Mouse (Mus musculus) liver, embryonic 16.5 days (tissue): ENCODE measurements around the gene Dennd6b. TPM values are rescaled to one million over a fixed set of nuclear protein-coding genes. Genes with fewer than 3 reads are reported as not detected.
A peak's percentile ranks its signal among the peaks of the same experiment; 100 is the strongest.

Experiments used
- ATAC-seq: fragments of 200-750 bp; cut with Nextera tagmentation; 2 replicates; pipeline ENCODE4 v1.8.0; 2017; ENCODE audit warnings: low read depth, mild to moderate bottlenecking, moderate number of reproducible peaks, moderate library complexity
- H3K27ac ChIP-seq: fragments of 300-500 bp; sonication (generic); 2 replicates; pipeline ENCODE4 v1.5.1; 2014; ENCODE audit warnings: mild to moderate bottlenecking, low read length
- H3K27me3 ChIP-seq: fragments of 300-500 bp; sonication (generic); 2 replicates; pipeline ENCODE4 v1.6.1; 2014; ENCODE audit warnings: low read depth, low read length, mixed read lengths; ENCODE audit not compliant: control insufficient read depth, insufficient read depth
- H3K36me3 ChIP-seq: fragments of 300-500 bp; sonication (generic); 2 replicates; pipeline ENCODE4 v1.6.1; 2014; ENCODE audit warnings: mild to moderate bottlenecking; ENCODE audit not compliant: control insufficient read depth, insufficient read depth
- H3K4me1 ChIP-seq: fragments of 300-500 bp; sonication (generic); 2 replicates; pipeline ENCODE4 v1.6.1; 2014; ENCODE audit warnings: low read depth, low read length, mixed read lengths; ENCODE audit not compliant: control insufficient read depth
- H3K4me2 ChIP-seq: fragments of 300-500 bp; sonication (generic); 2 replicates; pipeline ENCODE4 v1.6.1; 2014; ENCODE audit warnings: low read depth, low read length, mixed read lengths
- H3K4me3 ChIP-seq: fragments of 300-500 bp; sonication (generic); 2 replicates; pipeline ENCODE4 v1.5.1; 2014; ENCODE audit warnings: low read depth, mild to moderate bottlenecking, low read length
- H3K9ac ChIP-seq: fragments of 300-500 bp; sonication (generic); 2 replicates; pipeline ENCODE4 v1.6.1; 2014; ENCODE audit warnings: low read depth, low read length
- H3K9me3 ChIP-seq: fragments of 300-500 bp; sonication (generic); replicated peaks from 2 replicates; pipeline ENCODE4 v1.6.1; 2016; ENCODE audit warnings: low read length; ENCODE audit not compliant: control insufficient read depth
- WGBS: fragments of 180-500 bp; shearing (Covaris S2); extraction: QIAGEN DNeasy Blood & Tissue Kit; methylation state at CpG from one replicate; pipeline ENCODE4 v1.1.7; 2014; ENCODE audit not compliant: insufficient replicate concordance; 5-methylcytosine and 5-hydroxymethylcytosine counted together
- polyA plus RNA-seq: library from polyadenylated mRNA; unstranded; fragments of >200 nt; fragmentation: Nextera tagmentation; extraction: Ambion mirVana; gene quantifications from 2 replicates; pipeline ENCODE4 v1.2.1, GENCODE M21; 2015

Gene Dennd6b
- polyA plus RNA-seq, 1 experiment from 2014 or later: 3.8 TPM

DNA sequence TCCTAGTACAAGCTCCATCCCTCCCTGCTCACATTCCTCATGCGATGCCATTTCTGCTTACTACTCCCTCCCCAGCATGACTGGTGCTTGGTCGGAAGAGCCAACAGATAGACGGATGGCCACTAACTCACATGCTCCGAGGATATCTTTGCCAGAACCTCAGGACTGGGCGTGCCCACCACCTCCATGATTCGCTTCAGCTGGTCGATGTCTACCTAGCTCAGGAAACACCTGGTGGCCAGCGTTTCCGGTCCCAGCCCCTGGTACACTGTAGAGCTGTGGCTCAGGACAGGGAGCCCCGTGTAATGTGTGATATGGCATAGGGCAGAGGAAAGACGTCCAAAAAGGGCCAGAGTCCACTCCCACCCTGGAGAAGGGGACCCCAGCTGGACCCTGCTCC, 51.3 kb downstream of the Dennd6b start:
- peaks cover 90% of the 10 kb centered on the region for H3K27me3 ChIP-seq
- H3K9ac ChIP-seq: no peak overlapping the region

DNA sequence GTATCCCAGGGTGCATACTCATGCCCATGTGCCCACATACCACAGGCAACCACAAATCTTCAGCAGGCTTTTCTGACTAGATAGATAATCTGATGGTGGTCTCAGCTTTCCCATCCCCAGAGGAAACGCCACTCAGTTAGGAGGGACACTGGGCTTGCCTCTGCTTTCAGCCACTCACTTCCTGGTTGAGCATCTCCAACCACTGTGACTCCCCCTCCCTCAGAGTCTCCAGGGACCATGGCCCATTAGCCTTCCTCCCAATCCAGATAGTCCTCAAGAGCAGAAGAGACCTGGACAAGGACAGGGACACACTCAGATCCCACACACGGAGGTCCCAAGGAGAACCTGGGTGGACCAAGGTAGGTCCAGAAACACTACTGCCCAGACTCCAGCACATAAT, 53.2 kb downstream of the Dennd6b start:
- no peaks in the 10 kb centered on the region for H3K36me3 ChIP-seq
- no peak overlapping the region for H3K27ac ChIP-seq
- H3K4me1 ChIP-seq: peaks cover 2% of the 10 kb centered on the region
- H3K4me2 ChIP-seq: no peak overlapping the region
- H3K27me3 ChIP-seq: peaks cover 90% of the 10 kb centered on the region
- no peak overlapping the region for H3K9ac ChIP-seq
- no peaks in the 10 kb centered on the region for H3K9me3 ChIP-seq
- WGBS: 47% methylated on average over 2 of the region's 2 CpGs
- no peak for ATAC-seq
- no peak overlapping the region for H3K4me3 ChIP-seq

More for the DNA sequence above, 51.3 kb downstream of the Dennd6b start:
- Histone ChIP-seq H3K27ac (no peak overlapping the region), H3K4me2 (no peak overlapping the region), H3K4me1 (peaks cover 9% of the 10 kb centered on the region), H3K9me3 (no peaks in the 10 kb centered on the region), H3K36me3 (no peaks in the 10 kb centered on the region), H3K4me3 (no peak overlapping the region)
- WGBS: 42% methylated on average over 11 of the region's 11 CpGs
- ATAC-seq: no peak

DNA sequence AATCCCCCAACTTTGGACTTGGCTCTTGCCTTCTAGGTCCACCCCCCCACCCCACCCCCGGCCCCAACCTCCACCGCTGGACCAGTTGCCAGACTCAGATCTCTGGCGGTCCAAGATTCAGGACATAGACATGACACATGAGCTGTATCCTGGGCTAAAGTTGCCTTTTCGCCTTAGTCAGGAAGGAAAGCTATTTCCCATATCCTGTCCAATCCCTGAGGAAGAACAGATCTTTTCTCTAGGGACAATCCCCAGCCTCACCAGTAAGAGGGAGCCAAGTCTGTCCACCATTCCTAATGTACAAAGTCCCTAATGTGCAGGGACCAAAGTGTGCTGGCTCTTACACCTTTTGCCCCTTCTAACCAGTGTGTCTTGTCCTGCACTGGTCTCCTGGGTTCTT, 54.4 kb downstream of the Dennd6b start:
- ATAC-seq: no peak
- Histone ChIP-seq H3K9ac (no peak overlapping the region), H3K36me3 (no peaks in the 10 kb centered on the region), H3K4me3 (no peak overlapping the region), H3K4me1 (peaks cover 2% of the 10 kb centered on the region), H3K4me2 (no peak overlapping the region), H3K27me3 (peaks cover 81% of the 10 kb centered on the region), H3K9me3 (no peaks in the 10 kb centered on the region), H3K27ac (no peak overlapping the region)
- 30% methylated on average over 4 of the region's 4 CpGs for WGBS

DNA sequence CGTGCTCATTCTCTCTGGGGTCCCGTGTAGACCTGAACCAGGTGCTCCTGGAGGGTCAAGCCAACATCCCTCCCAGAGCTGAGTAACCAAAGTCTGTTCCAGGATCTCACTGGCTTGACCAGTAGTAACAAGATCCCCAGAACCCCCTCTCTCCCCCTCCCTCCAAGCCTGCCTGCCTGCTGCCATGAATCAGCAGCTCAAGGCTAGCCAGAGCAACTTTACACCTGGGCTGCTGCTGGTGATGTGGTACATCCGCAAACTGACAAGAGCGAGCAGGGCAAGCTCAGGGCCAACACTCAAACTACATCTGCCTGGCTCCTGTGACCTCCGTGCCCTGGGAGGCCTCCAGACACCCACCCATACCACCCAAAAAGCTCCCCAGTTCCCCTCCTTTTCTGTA, 54.9 kb downstream of the Dennd6b start:
- no peak overlapping the region for H3K9ac ChIP-seq
- H3K4me3 ChIP-seq: no peak overlapping the region
- no peak overlapping the region for H3K27ac ChIP-seq
- 17% methylated on average over 5 of the region's 5 CpGs for WGBS
- H3K27me3 ChIP-seq: peaks cover 80% of the 10 kb centered on the region
- H3K4me1 ChIP-seq: peaks cover 1% of the 10 kb centered on the region; the same call in 1 of the 2 replicates
- H3K4me2 ChIP-seq: no peak overlapping the region
- ATAC-seq: no peak
- no peaks in the 10 kb centered on the region for H3K9me3 ChIP-seq
- H3K36me3 ChIP-seq: no peaks in the 10 kb centered on the region

DNA sequence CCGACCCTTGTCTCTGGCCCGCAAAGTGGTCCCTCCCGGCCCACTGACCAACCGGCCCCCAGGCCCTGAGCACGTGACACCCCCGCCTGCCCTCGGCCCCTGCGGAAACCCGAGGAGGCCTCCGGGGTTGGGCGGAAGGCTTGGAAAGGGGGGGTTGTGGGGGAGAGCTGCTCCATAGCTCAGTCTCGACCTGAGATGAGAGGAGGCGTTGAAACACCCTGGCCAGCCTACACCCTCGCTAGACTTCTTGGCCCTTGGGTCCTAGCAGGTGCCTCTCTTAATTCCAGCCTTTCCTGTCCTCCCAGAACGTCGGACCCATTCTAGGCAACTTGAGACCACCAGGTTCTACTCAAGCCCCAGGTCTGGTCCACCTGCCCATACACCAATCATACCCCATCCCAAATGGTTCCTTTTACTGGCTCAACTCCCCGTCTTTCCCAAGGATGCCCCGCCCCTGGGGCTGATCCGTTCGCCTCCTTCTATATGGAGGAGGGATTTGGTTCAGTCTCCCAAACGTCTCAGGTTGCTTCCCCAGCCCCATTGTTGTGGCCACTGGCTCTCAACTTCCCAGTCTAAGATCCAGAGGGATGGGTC, 55.5 kb downstream of the Dennd6b start, which contains the start of gene Mapk12:
Mapk12 (minus strand) TSS at position 45 of the 594 bp plus-strand sequence.
- Histone ChIP-seq H3K9ac (no peak within 1 kb of the TSS), H3K27me3 (peaks cover 76% of the 10 kb centered on the region), H3K4me3 (peak within 1 kb of the TSS; percentile 42)

DNA sequence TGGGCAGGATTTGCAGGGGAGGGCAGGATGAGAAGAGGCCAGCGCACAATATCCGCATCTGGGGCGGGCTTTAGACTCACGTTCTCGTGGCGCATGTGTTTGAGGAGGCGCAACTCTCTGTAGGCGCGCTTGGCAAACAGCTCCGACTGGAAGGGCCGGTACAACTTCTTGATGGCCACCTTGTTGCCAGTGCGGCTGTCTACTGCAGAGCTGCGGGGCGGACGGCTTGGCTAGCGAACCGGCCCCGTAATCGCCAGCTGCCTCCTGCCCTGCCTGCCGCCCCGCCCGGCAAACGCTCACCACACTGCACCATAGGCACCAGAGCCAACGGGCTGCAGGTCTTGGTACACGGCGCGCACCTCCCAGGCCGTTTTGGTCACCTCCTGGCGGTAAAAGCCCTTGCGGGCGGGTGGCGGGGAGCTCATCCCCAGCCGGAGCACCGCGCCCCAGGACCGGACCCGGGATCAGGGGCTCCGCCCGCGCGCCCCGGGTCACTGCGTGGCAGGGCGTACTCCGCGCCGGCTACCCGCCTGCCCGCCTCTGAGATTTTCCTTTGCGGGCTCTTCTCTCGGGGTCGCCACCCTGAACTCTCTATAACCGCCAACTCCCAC, 56.1 kb downstream of the Dennd6b start:
- 2% methylated on average over 53 of the region's 53 CpGs for WGBS
- no peak for ATAC-seq
- H3K27me3 ChIP-seq: peaks cover 70% of the 10 kb centered on the region
- H3K9me3 ChIP-seq: no peaks in the 10 kb centered on the region
- no peak overlapping the region for H3K9ac ChIP-seq
- no peaks in the 10 kb centered on the region for H3K4me1 ChIP-seq
- H3K4me2 ChIP-seq: peak overlapping the region; percentile 42
- no peak overlapping the region for H3K27ac ChIP-seq
- peak overlapping the region; percentile 42 for H3K4me3 ChIP-seq
- no peaks in the 10 kb centered on the region for H3K36me3 ChIP-seq

More for the DNA sequence above, 55.5 kb downstream of the Dennd6b start, which contains the start of gene Mapk12:
- 0 out of 2 replicates have a peak, but pooled peaks have one; percentile 40 for ATAC-seq
- Histone ChIP-seq H3K9me3 (no peaks in the 10 kb centered on the region), H3K4me2 (peak within 1 kb of the TSS; percentile 42), H3K27ac (no peak within 1 kb of the TSS), H3K4me1 (no peaks in the 10 kb centered on the region), H3K36me3 (no peaks in the 10 kb centered on the region)
- 1% methylated on average over 21 of the region's 21 CpGs for WGBS

DNA sequence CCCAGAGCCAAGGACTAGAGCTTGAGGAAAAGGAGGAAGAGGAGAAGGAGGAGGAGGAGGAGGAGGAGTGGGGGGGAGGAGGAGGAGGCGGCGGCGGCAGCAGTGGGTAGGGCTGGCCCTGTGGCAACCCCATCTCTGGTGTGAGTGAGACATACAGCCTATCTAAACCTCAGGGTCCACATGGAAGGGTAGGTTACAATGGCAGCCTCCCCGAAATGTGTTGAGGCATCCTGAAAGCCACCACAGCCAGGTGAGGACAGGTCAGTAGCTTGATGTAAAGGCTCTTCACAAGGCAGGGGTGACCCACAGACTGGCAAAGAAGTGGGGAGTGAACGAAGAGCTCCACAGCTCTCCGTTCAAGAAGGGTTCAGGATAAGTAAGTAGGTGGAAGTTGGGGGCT, 57.8 kb downstream of the Dennd6b start:
- Histone ChIP-seq H3K9me3 (no peaks in the 10 kb centered on the region), H3K4me1 (no peaks in the 10 kb centered on the region), H3K27ac (no peak overlapping the region), H3K27me3 (peaks cover 59% of the 10 kb centered on the region), H3K9ac (no peak overlapping the region), H3K4me2 (no peak overlapping the region), H3K36me3 (no peaks in the 10 kb centered on the region), H3K4me3 (no peak overlapping the region)
- 61% methylated on average over 6 of the region's 6 CpGs for WGBS
- ATAC-seq: no peak

DNA sequence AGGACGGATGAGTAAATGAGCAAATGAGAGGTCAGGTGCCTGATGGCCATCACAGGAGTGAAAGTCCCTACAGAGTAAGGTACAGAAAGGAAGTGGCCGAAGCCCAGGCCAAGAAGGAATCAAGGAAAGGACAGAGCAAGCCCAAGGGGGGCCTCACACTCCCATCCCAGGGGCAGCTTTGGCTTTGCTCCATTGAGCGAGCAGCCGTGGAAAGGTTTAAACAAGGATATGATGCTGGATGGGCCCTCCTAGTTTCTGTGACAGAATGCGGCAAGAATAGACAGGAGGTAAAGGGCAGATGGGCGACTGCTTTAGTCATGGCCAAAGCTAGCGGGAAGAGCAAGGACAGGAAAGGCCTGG, 58.3 kb downstream of the Dennd6b start:
- no peak for ATAC-seq
- Histone ChIP-seq H3K9me3 (no peaks in the 10 kb centered on the region), H3K27me3 (peaks cover 57% of the 10 kb centered on the region), H3K27ac (no peak overlapping the region), H3K9ac (no peak overlapping the region), H3K36me3 (no peaks in the 10 kb centered on the region), H3K4me1 (no peaks in the 10 kb centered on the region), H3K4me3 (no peak overlapping the region), H3K4me2 (no peak overlapping the region)
- 63% methylated on average over 7 of the region's 7 CpGs for WGBS

DNA sequence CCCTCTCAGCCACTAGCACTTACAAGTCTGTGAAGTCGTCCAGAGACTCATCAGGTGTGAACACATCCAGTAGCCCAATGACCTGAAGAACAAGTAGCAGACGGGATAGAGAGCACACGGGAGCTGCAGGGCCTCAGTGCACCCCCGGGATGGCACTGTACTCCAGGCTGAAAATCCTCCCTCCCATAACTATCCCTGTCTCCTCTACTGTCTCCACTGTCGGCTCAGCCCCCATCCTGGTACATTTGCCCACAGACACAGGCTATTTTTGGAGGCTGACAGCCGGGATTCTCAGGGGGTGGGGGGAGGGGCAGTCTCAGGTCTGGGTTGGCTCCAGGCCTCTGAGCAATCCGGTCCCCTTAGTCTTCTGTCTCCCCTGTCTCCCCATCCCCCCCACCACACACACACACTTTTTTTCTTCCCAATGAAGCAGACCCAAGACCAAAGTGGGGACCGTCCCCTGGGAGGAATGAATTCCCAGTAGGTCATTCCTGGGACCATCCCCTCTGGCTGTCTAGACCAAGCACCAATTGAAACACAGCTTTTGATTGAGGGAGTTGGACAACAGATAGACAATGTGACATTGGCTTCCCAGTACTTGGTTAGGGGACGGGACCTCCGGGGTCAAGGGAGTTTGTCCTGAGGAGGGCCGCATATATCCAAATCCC, 58.8 kb downstream of the Dennd6b start:
- Histone ChIP-seq H3K9ac (no peak overlapping the region), H3K4me3 (no peak overlapping the region), H3K36me3 (no peaks in the 10 kb centered on the region), H3K4me2 (no peak overlapping the region), H3K9me3 (no peaks in the 10 kb centered on the region), H3K27me3 (peaks cover 54% of the 10 kb centered on the region), H3K4me1 (no peaks in the 10 kb centered on the region), H3K27ac (no peak overlapping the region)
- WGBS: 57% methylated on average over 11 of the region's 11 CpGs
- ATAC-seq: no peak
